Mouse (Mus musculus): ENCODE measurements around the gene Fabp3. TPM values are rescaled to one million over a fixed set of nuclear protein-coding genes. Genes with fewer than 3 reads are reported as not detected.

Fabp3 gene
- total and polyA plus RNA-seq, 3 experiments = 0.60 TPM; not detected in 2

GRCm38 (mm10) chr4:130270089-130270488, 38.3 kb upstream of the Fabp3 start:
- Histone ChIP-seq H3K9me3 (replicated peaks; ENCODE audit: insufficient read depth, low read length) (no peaks in the 10 kb centered on the region), H3K27me3 (ENCODE audit: control insufficient read depth in 1 of 2, insufficient read depth in 2 of 2, low read length in 2 of 2) (peaks cover 0 to 1% of the 10 kb centered on the region in 2 experiments; a peak in 1 of 4 replicates)
- peak; percentile 21 for DNase-seq (ENCODE audit: low read depth, low spot score)

GRCm38 (mm10) chr4:130270611-130271347, 37.6 kb upstream of the Fabp3 start:
- Histone ChIP-seq H3K9ac (ENCODE audit: control insufficient read depth, low read depth, low read length, poor library complexity, severe bottlenecking) (no peak overlapping the region), H3K79me2 (ENCODE audit: control insufficient read depth, insufficient read depth, low read length, poor library complexity) (no peaks in the 10 kb centered on the region), H3K36me3 (ENCODE audit: control insufficient read depth in 1 of 2, insufficient read depth in 2 of 2, low read length in 2 of 2) (no peaks in the 10 kb centered on the region), H3K4me1 (ENCODE audit: control insufficient read depth in 1 of 2, insufficient read depth in 2 of 2, low read length in 2 of 2) (peaks cover 0 to 7% of the 10 kb centered on the region in 2 experiments; a peak in 2 of 4 replicates), H3K27me3 (ENCODE audit: control insufficient read depth in 1 of 2, insufficient read depth in 2 of 2, low read length in 2 of 2) (peaks cover 0 to 1% of the 10 kb centered on the region in 2 experiments; a peak in 1 of 4 replicates), H3K9me3 (replicated peaks; ENCODE audit: insufficient read depth, low read length) (no peaks in the 10 kb centered on the region), H3K27ac (ENCODE audit: control insufficient read depth, low read depth, low read length) (no peak overlapping the region), H3K4me3 (ENCODE audit: control insufficient read depth in 1 of 2, insufficient read depth in 1 of 2, low read depth in 2 of 2, low read length in 2 of 2) (no peak overlapping the region)
- TF ChIP-seq CHD1 (IDR thresholded peaks at IDR 0.05; ENCODE audit: low read depth, low read length) (no peak), MEF2A (IDR thresholded peaks at IDR 0.05; ENCODE audit: extremely low read depth, insufficient replicate concordance, low read depth, low read length, poor library complexity, severe bottlenecking) (no peak), JUND (IDR thresholded peaks at IDR 0.05; ENCODE audit: low read depth, low read length) (no peak), ZMIZ1 (IDR thresholded peaks at IDR 0.05; ENCODE audit: low read depth, low read length) (no peak), SIN3A (IDR thresholded peaks at IDR 0.05; ENCODE audit: low read length) (no peak), POLR2AphosphoS2 (IDR thresholded peaks at IDR 0.05; ENCODE audit: low read length) (no peak), ZC3H11A (IDR thresholded peaks at IDR 0.05; ENCODE audit: low read depth, low read length) (no peak), NELFE (IDR thresholded peaks at IDR 0.05; ENCODE audit: low read depth, low read length) (no peak), NRF1 (IDR thresholded peaks at IDR 0.05; ENCODE audit: insufficient read depth, low read depth, low read length, poor library complexity, severe bottlenecking) (no peak), RCOR1 (IDR thresholded peaks at IDR 0.05; ENCODE audit: low read depth, low read length) (no peak), MAZ (IDR thresholded peaks at IDR 0.05; ENCODE audit: low read depth, low read length) (no peak), TAL1 (IDR thresholded peaks at IDR 0.05; ENCODE audit: low read length) (no peak), MYC (IDR thresholded peaks at IDR 0.05; ENCODE audit: low read depth, low read length) (no peak), ZKSCAN1 (IDR thresholded peaks at IDR 0.05; ENCODE audit: low read depth, low read length) (no peak), TCF12 (IDR thresholded peaks at IDR 0.05; ENCODE audit: low read depth, low read length) (no peak), CHD2 (IDR thresholded peaks at IDR 0.05; ENCODE audit: low read length) (no peak), ZNF384 (IDR thresholded peaks at IDR 0.05; ENCODE audit: low read depth, low read length) (no peak)
- DNase-seq (ENCODE audit: low read depth, low spot score) = no peak

More at GRCm38 (mm10) chr4:130270089-130270488, 38.3 kb upstream of the Fabp3 start:
- TF ChIP-seq POLR2AphosphoS2 (IDR thresholded peaks at IDR 0.05; ENCODE audit: low read length) (no peak), ZMIZ1 (IDR thresholded peaks at IDR 0.05; ENCODE audit: low read depth, low read length) (no peak), NRF1 (IDR thresholded peaks at IDR 0.05; ENCODE audit: insufficient read depth, low read depth, low read length, poor library complexity, severe bottlenecking) (no peak), ELF1 (IDR thresholded peaks at IDR 0.05; ENCODE audit: low read depth, low read length) (no peak), E2F4 (IDR thresholded peaks at IDR 0.05; ENCODE audit: borderline replicate concordance, low read depth, low read length) (no peak), ZC3H11A (IDR thresholded peaks at IDR 0.05; ENCODE audit: low read depth, low read length) (no peak), MAFK (IDR thresholded peaks at IDR 0.05; ENCODE audit: borderline replicate concordance, low read depth, low read length) (no peak), USF2 (IDR thresholded peaks at IDR 0.05; ENCODE audit: borderline replicate concordance in 1 of 2, insufficient read depth in 1 of 2, low read depth in 1 of 2, low read length in 2 of 2) (no peak), ETS1 (IDR thresholded peaks at IDR 0.05; ENCODE audit: low read depth, low read length) (no peak), MYC (IDR thresholded peaks at IDR 0.05; ENCODE audit: low read depth, low read length) (no peak), CHD2 (IDR thresholded peaks at IDR 0.05; ENCODE audit: low read length) (no peak), NELFE (IDR thresholded peaks at IDR 0.05; ENCODE audit: low read depth, low read length) (no peak), MEF2A (IDR thresholded peaks at IDR 0.05; ENCODE audit: extremely low read depth, insufficient replicate concordance, low read depth, low read length, poor library complexity, severe bottlenecking) (no peak)
- H3K4me3 ChIP-seq (ENCODE audit: control insufficient read depth in 1 of 2, insufficient read depth in 1 of 2, low read depth in 2 of 2, low read length in 2 of 2) = no peak overlapping the region
- H3K9ac ChIP-seq (ENCODE audit: control insufficient read depth, low read depth, low read length, poor library complexity, severe bottlenecking) = no peak overlapping the region
- peaks cover 0 to 7% of the 10 kb centered on the region in 2 experiments; a peak in 2 of 4 replicates for H3K4me1 ChIP-seq (ENCODE audit: control insufficient read depth in 1 of 2, insufficient read depth in 2 of 2, low read length in 2 of 2)
- no peaks in the 10 kb centered on the region for H3K79me2 ChIP-seq (ENCODE audit: control insufficient read depth, insufficient read depth, low read length, poor library complexity)
- no peaks in the 10 kb centered on the region for H3K36me3 ChIP-seq (ENCODE audit: control insufficient read depth in 1 of 2, insufficient read depth in 2 of 2, low read length in 2 of 2)
- no peak overlapping the region for H3K27ac ChIP-seq (ENCODE audit: control insufficient read depth, low read depth, low read length)
